Comparison of ENCODE assay signal across 30 mouse cellular contexts in the genomic region with DNA sequence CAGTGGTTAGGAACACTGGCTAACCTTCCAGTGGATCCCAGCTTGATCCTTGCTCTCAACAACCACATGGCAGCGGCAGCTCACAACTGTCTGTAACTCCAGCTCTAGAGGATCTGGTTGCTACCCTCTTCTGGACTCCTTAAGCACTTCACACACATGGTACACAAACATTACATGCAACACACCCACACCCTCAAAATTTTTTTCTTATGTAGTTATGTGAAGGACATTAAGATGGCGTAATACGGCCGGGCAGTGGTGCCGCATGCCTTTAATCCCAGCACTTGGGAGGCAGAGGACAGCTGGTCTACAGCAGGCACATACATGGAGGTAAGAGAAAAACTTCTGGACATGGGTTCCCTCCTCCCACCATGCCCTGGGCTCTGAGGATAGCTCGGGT. TPM values are rescaled to one million over a fixed set of nuclear protein-coding genes. Genes with fewer than 3 reads are reported as not detected.
DNase-seq lines count a peak whose midpoint lies in the region; ATAC-seq and TF ChIP-seq lines count a peak whose summit lies in the region.
"Had no signal": no experiment of that assay in that cellular context is flagged by ENCODE, and none has a peak within 500 bp of the region (broad histone marks: within the 10 kb centered on the region; RNA-seq: fewer than 3 reads in every experiment).

No protein-coding gene starts in this region.

- H3K9me3 ChIP-seq in lung, postnatal 0 days (ENCODE audit: low read length) = no peaks in the 10 kb centered on the region
- H3K9me3 ChIP-seq in midbrain, embryonic 15.5 days = no peaks in the 10 kb centered on the region
- no peaks in the 10 kb centered on the region for H3K9me3 ChIP-seq in midbrain, embryonic 14.5 days (ENCODE audit: control insufficient read depth, low read length)
- H3K9me3 ChIP-seq: embryonic facial prominence, embryonic 13.5 days; forebrain, embryonic 10.5 days; forebrain, embryonic 13.5 days; G1E; heart, embryonic 12.5 days; heart, embryonic 15.5 days had no signal

- ATAC-seq in lung, postnatal 0 days = peak; percentile 92
- ATAC-seq in midbrain, embryonic 15.5 days (replicated peaks) = no peak
- no peak for ATAC-seq in midbrain, embryonic 14.5 days (ENCODE audit: low FRiP score, low TSS enrichment)
- ATAC-seq: forebrain, embryonic 13.5 days; forebrain, embryonic 16.5 days; hindbrain, postnatal 0 days; inflammation-experienced regulatory T-cells, adult 6 months; Patski had no signal

- 60% methylated on average over 6 of the region's 6 CpGs for WGBS in lung, postnatal 0 days
- 100% methylated on average over 6 of the region's 6 CpGs for WGBS in midbrain, embryonic 15.5 days
- 96% methylated on average over 6 of the region's 6 CpGs for WGBS in midbrain, embryonic 14.5 days

- H3K36me3 ChIP-seq in lung, postnatal 0 days (ENCODE audit: insufficient read depth, low read length) = peaks cover 24% of the 10 kb centered on the region; the same call in 1 of the 2 replicates
- peaks cover 53% of the 10 kb centered on the region for H3K36me3 ChIP-seq in midbrain, embryonic 15.5 days (replicated peaks)
- H3K36me3 ChIP-seq in midbrain, embryonic 14.5 days (ENCODE audit: control insufficient read depth, insufficient read depth, low read length) = peaks cover 75% of the 10 kb centered on the region

- peak overlapping the region; percentile 69 for H3K27ac ChIP-seq in lung, postnatal 0 days (ENCODE audit: low read length)
- no peak overlapping the region for H3K27ac ChIP-seq in midbrain, embryonic 15.5 days
- H3K27ac ChIP-seq in midbrain, embryonic 14.5 days (replicated peaks; ENCODE audit: low read depth, low read length) = no peak overlapping the region
- H3K27ac ChIP-seq: embryonic facial prominence, embryonic 13.5 days; forebrain, embryonic 10.5 days; forebrain, embryonic 13.5 days; gastrocnemius, adult 2 months; heart, embryonic 15.5 days; hindbrain, embryonic 14.5 days; hindbrain, postnatal 0 days had no signal

- intact Hi-C loops in heart, postnatal 36 days (cut with DNase I) = no loop called here

- no peak overlapping the region for H3K9ac ChIP-seq in lung, postnatal 0 days (replicated peaks; ENCODE audit: low read depth)
- H3K9ac ChIP-seq in midbrain, embryonic 15.5 days = no peak overlapping the region
- no peak overlapping the region for H3K9ac ChIP-seq in midbrain, embryonic 14.5 days (replicated peaks; ENCODE audit: low read length)
- H3K9ac ChIP-seq: embryonic facial prominence, embryonic 13.5 days; forebrain, embryonic 13.5 days; heart, embryonic 12.5 days; heart, embryonic 15.5 days; hindbrain, embryonic 14.5 days had no signal

- no peak overlapping the region for H3K4me3 ChIP-seq in lung, postnatal 0 days (ENCODE audit: low read depth, low read length)
- H3K4me3 ChIP-seq in midbrain, embryonic 15.5 days = no peak overlapping the region
- H3K4me3 ChIP-seq in midbrain, embryonic 14.5 days (replicated peaks; ENCODE audit: low read depth, low read length) = no peak overlapping the region
- H3K4me3 ChIP-seq: embryonic facial prominence, embryonic 13.5 days; forebrain, embryonic 10.5 days; forebrain, embryonic 13.5 days; gastrocnemius, adult 2 months; heart, embryonic 12.5 days; heart, embryonic 15.5 days had no signal

- peak; percentile 98 for TF ChIP-seq EP300 in lung, postnatal 0 days (IDR thresholded peaks at IDR 0.05)

- peak; percentile 66 for DNase-seq in heart, adult 11 months
- no peak for DNase-seq in heart, postnatal 36 days
- DNase-seq in lung, postnatal 0 days (ENCODE audit: low spot score) = peak; percentile 92
- DNase-seq in lung, postnatal 25 days (ENCODE audit: low spot score) = peak; percentile 60
- no peak for DNase-seq in midbrain, embryonic 14.5 days
- DNase-seq: adrenal gland, adult 2 months; adrenal gland, postnatal 14 days; B cell, adult 2 months; cerebellum, adult 11 months; cerebellum, adult 2 months; cerebellum, adult 9-11 months; cerebellum, postnatal 25 days; gastrocnemius, adult 2 months; gastrocnemius, postnatal 14 days; heart, adult 18-20 months; heart, postnatal 10 days; heart, postnatal 4 days had no signal

- peaks cover 4% of the 10 kb centered on the region; the same call in 1 of the 2 replicates for H3K4me1 ChIP-seq in lung, postnatal 0 days (ENCODE audit: insufficient read depth, low read depth, low read length)
- no peaks in the 10 kb centered on the region for H3K4me1 ChIP-seq in midbrain, embryonic 15.5 days
- H3K4me1 ChIP-seq in midbrain, embryonic 14.5 days (ENCODE audit: control insufficient read depth, insufficient read depth, low read length) = no peaks in the 10 kb centered on the region
- H3K4me1 ChIP-seq: embryonic facial prominence, embryonic 13.5 days; forebrain, embryonic 10.5 days; forebrain, embryonic 13.5 days; heart, embryonic 12.5 days; heart, embryonic 15.5 days had no signal

- no peaks in the 10 kb centered on the region for H3K27me3 ChIP-seq in lung, postnatal 0 days (replicated peaks; ENCODE audit: insufficient read depth, low read length)
- no peaks in the 10 kb centered on the region for H3K27me3 ChIP-seq in midbrain, embryonic 15.5 days (replicated peaks)
- H3K27me3 ChIP-seq in midbrain, embryonic 14.5 days (ENCODE audit: control insufficient read depth, insufficient read depth, low read length) = no peaks in the 10 kb centered on the region
- H3K27me3 ChIP-seq: CH12.LX; embryonic facial prominence, embryonic 13.5 days; forebrain, embryonic 13.5 days; heart, embryonic 12.5 days; heart, embryonic 15.5 days; Patski had no signal

- H3K4me2 ChIP-seq in lung, postnatal 0 days (replicated peaks; ENCODE audit: low read depth, low read length) = no peak overlapping the region
- no peak overlapping the region for H3K4me2 ChIP-seq in midbrain, embryonic 15.5 days
- no peak overlapping the region for H3K4me2 ChIP-seq in midbrain, embryonic 14.5 days (ENCODE audit: low read length)
- H3K4me2 ChIP-seq: embryonic facial prominence, embryonic 13.5 days; forebrain, embryonic 13.5 days; heart, embryonic 12.5 days; heart, embryonic 15.5 days; hindbrain, embryonic 14.5 days had no signal

- TF ChIP-seq CTCF in lung, postnatal 0 days (IDR thresholded peaks at IDR 0.05) = no peak

RNA-seq across cellular contexts. Expression of a gene that starts 9.4 kb away (rescaled TPM):
- total RNA-seq in heart, postnatal 36 days (2021) = 10 to 100 TPM; 30.6 to 32.5 TPM
- polyA plus RNA-seq in lung, postnatal 0 days (2015; fragmentation: Nextera tagmentation; extraction: Ambion mirVana) = 382 and 481 TPM in 2 replicates
- polyA plus RNA-seq in midbrain, embryonic 15.5 days (2015; fragmentation: Nextera tagmentation; extraction: Ambion mirVana) = 186 and 194 TPM in 2 replicates
- polyA plus RNA-seq in midbrain, embryonic 14.5 days (2014; fragmentation: Nextera tagmentation; extraction: Ambion mirVana) = 200 and 209 TPM in 2 replicates

RNA-seq across cellular contexts. Expression of a gene that starts 16.2 kb away (rescaled TPM):
- 1 to 10 TPM; 2.3 to 3.3 TPM for total RNA-seq in heart, postnatal 36 days (2021)
- polyA plus RNA-seq in lung, postnatal 0 days (2015; fragmentation: Nextera tagmentation; extraction: Ambion mirVana) = 8.4 and 8.8 TPM in 2 replicates
- 29.2 and 30.1 TPM in 2 replicates for polyA plus RNA-seq in midbrain, embryonic 15.5 days (2015; fragmentation: Nextera tagmentation; extraction: Ambion mirVana)
- polyA plus RNA-seq in midbrain, embryonic 14.5 days (2014; fragmentation: Nextera tagmentation; extraction: Ambion mirVana) = 17.4 and 20.1 TPM in 2 replicates

RNA-seq across cellular contexts. Expression of a gene that starts 43.9 kb away (rescaled TPM):
- 10 to 100 TPM; 21.7 to 25.5 TPM for total RNA-seq in heart, postnatal 36 days (2021)
- polyA plus RNA-seq in lung, postnatal 0 days (2015; fragmentation: Nextera tagmentation; extraction: Ambion mirVana) = 44.0 and 45.0 TPM in 2 replicates
- 102 and 105 TPM in 2 replicates for polyA plus RNA-seq in midbrain, embryonic 15.5 days (2015; fragmentation: Nextera tagmentation; extraction: Ambion mirVana)
- polyA plus RNA-seq in midbrain, embryonic 14.5 days (2014; fragmentation: Nextera tagmentation; extraction: Ambion mirVana) = 83.6 and 101 TPM in 2 replicates

Comparison
In these comparisons a context has a peak if more than half of its experiments do, and no peak if none do; other contexts are left out.
1. DNase-seq: peak in heart, adult 11 months (single experiment), lung, postnatal 0 days (single experiment) and lung, postnatal 25 days (single experiment); none in heart, postnatal 36 days (0 of 2) and midbrain, embryonic 14.5 days (single experiment).